Mouse (Mus musculus): ENCODE data around the gene Ier3.

DNA sequence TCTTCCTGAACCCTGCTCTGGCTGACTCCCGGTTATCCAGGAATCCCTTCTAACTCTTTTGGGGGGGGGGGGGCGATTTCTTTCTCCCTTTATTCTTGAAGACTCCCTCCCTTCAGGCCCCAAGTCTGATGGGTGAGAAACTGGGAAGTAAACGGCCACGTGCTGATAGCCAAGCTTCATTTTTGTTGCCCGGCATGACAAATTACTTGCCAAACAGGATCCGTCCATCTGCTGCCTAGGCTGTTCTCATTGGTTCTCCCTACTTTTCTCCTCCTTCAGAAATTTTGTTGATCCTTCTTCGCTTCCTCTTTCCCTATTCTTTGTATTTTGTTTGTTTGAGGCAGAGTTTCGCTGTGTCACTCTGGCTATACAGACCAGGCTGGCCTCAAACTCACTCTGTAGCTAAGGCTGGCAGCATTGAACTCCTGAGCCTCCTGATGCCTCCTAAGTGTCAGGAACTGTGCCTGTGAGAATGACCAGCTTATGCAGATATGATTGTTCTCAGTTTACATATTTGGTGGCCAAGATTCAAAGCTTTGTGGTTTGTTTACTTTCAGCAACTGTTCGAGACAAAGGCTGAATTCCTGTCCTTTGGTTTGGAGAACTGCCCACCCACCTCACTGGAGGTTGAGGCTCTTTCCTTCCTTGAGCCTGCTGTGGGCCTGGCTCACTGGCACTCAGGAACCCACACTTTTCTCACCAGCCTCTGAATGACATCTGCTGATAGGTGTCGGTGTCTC is 41.8 kb upstream of the Ier3 start:
- TF ChIP-seq CTCF (IDR thresholded peaks at IDR 0.05; ENCODE audit: extremely low read depth, insufficient read length, insufficient replicate concordance, low read depth, low read length): no peak
- no peak for TF ChIP-seq POLR2A (IDR thresholded peaks at IDR 0.05; ENCODE audit: low read depth, low read length)
